Mouse (Mus musculus) lung, postnatal 10 days (tissue): ENCODE measurements around the gene Shisal2a.

ENCODE experiments used
- DNase-seq: peaks from one replicate; pipeline ENCODE4 v3.0.0; 2021

Shisal2a gene

DNA sequence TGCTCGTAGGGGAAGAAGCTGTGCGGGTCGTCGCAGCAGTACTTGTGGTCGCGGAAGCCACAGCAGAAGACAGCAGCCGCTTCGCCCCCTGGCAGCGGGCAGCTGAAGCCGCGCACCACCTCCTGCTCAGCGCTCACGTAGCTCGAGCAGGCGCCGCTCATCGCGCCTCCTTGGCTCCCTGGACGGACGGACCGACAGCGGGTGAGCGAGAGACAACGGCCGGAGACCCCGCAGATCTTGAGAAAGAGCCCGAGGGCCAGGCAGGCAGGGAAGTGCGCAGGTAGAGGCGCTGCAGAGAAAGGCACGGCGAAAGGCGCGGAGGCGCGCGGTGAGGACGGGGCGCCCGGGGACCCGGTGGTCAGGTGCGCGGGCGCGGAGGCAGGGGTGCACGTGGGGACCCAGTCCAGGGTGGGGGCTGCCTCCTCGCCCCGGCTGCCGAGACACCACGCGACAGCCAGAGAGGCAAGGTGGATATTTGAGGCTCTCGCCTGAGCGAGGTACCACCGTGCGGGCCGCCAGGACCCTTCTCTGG, at the start of gene Shisal2a:
Shisal2a (minus strand) TSS at position 167 of the 532 bp plus-strand sequence.
- DNase-seq = no peak

DNA sequence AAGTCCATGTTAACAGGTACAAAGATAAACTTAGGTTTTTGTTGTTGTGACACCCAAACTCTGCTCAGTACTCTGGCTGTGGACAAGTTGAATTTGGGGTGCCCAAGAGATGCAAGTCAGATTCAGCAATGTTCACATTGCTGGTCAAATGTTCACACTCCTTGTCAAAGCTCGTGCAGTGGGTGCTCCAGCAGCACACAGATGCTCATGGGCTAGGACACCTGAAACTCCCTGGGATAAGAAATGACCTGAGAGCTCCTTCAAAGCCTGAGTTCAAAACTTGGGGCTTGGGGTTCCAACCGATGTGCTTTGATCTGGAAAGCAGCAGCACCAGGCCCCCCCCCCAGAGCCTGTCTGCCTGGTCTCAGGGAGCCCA, 48.4 kb upstream of the Shisal2a start:
- no peak for DNase-seq

DNA sequence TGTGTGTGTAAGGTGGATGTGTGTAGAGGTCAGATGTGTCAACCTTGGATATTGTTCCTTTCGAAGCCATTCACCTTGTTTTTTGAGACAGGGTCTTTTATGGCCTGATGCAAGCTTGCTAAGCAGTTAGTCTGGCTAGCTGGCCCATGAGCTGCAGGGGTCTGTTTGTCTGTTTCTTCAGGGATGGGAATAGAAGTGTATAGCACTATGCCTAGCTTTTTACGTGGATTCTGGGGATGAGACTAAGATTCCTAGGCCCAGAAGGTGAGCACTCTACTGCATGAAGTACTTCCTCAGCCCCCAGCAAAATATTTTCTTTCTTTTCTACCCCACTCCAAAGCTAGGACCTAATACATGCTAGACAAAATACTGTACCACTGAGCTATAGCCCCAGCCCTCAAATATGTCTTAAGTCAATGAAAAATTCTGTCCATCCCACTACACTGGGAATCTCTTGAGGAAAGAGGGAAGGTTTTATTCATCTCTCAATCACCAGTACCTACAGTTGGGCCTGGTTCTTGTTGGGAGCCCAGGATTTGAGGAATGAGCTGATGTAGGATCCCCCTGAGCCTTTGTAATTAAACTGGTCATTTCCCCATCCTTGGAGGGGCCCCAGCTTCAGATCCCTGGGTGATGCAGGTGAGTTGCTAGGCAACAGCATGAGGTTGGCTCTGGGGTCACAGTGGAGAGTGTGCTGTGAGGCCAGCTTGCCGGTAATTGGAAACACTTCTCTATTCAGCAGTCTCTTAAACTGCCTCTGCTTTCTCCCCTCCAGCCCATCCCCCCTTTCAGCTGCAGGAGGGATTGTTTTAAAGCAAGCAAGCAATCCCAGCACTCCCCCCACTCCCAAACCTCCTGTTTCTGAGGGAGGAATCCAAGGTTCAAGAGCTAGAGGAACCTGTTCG, 47.8 kb upstream of the Shisal2a start:
- DNase-seq = no peak

DNA sequence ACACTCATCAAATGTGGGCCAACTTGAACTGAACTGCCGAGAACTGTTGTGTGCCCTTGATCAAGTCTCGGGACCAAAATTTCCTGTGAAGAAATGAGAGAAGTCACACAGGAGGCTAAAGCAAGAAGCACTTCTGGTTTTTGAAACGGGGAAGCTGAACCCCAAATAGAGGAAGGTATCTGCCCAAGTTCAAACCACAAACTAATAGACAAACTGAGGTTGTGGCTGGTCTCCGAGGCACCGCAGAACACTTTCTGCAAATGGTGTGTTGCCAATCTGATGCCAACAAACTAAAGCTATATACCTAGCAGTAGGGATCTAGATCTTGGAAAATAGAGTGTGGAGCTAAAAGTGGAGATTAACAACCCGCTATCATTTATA, 45.2 kb upstream of the Shisal2a start:
- no peak for DNase-seq

DNA sequence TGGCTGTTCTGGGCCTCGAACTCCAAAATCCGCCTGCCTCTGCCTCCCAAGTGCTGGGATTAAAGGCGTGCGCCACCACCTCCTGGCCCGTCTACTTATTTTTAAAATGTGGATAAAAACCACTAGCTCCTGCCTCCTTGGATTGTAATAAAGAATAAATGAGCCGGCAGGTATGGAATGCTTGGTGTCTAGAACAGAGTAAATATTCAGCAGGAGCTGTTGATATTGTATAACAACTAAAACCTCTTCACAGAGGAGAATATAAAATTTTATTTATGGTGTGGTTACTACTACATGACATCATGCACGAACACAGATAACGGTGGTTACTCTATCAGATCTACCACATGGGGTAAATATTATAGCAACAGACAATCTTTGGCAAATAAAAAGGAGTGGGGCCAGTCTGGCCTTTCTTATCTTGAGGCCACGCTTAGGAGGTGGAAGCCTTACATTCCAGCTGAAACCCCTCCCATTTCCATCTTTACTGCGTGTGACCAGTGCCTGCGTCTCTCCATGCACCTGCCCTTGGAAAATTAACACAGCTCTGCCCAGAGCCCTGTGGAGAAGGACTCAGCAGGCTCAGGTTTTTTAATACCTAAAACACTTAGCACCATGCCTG, 44.7 kb upstream of the Shisal2a start:
- DNase-seq = no peak

DNA sequence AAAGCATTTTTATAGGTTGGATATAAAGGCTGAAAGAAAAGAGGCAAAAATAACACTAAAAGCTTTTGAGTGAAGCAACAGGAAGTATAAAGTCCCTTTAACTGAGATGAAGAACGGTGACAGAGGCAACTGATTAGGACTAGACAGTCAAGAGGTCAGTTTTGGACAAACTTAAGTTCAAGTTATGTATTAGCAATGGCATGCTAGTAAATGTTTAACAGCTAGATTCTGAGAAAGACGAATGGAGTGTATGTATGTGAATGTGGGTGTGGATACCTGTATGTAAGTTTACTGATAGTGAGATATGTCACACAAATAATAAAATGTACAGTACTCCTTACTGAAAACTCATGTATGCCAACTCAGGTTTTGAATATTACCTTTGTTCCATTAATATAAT, 41.4 kb upstream of the Shisal2a start:
- no peak for DNase-seq

DNA sequence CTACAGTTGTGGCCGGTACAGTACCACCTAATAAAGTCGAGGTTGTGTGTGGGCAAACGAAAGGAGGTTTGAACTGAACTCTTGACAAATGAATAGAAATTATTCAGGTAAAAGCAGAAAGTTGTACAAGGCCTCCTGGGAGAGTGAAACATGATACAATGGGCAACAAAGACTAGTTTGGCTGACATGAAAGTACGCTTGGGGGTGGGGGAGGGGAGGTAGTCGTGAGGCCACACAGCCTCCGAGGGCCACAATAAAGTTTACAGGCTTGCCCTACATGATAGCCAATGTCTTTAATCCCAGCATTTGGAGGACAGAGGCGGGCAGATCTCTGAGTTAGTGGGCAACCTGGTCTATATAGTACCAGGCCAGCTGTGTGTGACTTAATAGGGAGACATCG, 24.5 kb upstream of the Shisal2a start:
- DNase-seq = no peak

DNA sequence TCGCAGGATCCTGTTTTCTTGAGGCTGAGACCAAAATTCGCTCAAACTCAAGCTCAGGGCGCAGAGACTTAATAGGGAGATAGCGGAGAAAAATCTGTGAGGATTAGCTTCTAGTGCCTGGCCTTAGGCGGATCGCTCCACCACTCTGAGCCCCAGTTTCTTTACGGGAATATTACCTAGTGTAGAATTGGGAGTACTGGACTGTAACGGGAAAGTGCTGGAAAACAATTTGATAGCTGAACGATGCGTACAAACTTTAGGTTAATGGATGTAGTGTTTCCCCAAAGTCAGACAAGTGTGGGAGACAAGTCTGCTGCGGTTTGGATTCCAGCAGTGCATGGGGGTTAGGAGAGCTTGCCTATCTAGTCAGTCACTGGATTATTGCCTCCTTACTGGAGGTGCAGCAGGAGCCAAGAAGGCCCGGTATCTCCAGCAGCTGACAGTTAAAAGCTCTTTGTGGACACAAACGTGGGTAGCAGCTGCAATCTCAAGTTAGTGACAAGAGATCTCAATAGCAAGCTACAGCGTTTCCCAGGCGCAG, 23.8 kb upstream of the Shisal2a start, which contains the start of gene Gpx7:
Gpx7 (minus strand) TSS at position 101 of the 541 bp plus-strand sequence.
- peak; percentile 11 for DNase-seq

DNA sequence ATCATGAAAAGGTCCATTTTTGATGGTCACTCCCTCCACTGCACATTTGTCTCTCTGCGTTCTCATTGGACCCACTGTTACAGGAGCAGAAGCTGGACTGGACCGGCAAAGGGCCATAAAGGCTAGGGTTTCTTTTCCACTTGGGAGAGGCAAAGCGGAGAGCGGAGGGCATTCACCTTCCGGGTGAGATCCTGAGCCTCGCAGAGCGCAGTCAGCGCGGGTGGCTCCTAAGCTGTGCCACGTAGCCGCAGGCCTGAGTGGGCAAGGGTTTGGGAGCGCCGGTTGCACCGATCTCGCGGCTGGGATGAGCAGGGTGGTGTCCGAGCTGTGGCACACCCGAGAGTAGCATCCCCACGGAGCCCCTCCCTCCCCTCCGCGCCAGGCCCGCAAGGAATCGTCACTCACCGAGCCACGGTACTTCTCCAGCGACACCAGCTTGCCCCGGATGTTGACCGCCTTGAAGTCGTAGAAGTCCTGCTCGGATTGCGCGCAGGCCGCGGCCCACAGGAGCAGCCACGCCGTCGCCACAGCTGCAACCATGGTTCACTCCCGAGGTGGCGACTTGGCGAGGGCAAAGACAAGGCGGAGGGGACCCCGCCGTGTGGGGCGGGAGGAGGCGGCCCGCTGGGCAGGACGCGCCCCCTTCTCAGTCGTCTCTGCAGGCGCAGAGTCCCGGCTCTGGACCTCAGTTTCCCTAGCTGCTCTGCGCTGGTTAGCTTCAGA, 23.1 kb upstream of the Shisal2a start:
- DNase-seq = peak; percentile 87

DNA sequence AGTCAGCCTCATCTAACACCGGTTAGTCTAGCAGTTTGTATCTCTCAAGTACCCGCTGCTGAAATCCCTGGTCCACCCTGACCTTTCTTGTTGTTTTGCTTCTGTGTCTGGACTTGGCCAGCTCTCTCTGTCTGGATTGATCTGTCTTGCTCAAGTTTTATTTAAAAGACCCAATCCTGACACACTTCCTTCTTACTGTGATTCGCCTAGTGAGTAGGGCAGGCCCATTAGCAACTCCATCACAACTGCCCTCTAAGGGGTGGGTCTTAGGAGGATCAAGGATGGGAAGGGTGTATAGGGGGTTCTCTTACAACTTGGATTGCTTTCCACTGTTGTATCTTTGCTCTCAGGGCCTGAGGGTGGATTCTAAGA, 22.6 kb upstream of the Shisal2a start:
- DNase-seq = peak; percentile 65

DNA sequence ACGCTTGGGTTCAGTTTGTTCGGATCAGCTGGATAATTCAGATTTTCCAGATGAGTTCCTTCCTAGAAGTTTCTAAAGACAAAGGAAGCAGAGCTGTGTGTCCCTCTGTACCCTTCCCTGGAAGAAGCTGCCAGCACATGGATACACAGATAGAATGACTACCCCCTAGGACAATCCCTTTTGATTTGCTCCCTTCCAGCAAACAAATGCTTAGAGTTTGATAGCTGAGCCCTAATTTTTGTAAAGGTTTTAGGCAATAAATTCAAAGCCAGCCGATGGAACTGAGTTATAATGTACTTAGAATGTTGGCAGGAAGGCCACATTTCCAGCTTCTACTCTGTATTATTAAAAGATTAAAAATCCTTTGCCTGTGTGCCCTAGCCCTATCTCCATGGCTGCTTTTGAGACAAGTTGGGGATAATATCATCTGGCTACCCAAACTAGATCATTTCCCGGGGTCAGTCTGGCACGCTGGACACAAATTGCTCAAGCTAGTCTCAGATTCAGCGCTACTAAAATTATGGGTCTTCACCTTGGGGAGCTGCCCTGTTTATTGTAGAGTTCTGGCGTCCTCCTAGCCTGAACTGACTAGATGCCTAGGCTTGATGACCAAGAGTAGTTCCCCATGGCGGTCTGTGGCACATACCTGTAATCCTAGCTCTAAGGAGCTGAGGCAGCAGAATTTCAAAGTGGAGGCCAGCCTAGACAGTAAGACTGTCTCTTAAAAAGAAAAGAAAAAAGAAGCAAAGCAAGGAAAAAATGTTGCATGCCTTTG, 20.9 kb upstream of the Shisal2a start:
- DNase-seq = no peak

DNA sequence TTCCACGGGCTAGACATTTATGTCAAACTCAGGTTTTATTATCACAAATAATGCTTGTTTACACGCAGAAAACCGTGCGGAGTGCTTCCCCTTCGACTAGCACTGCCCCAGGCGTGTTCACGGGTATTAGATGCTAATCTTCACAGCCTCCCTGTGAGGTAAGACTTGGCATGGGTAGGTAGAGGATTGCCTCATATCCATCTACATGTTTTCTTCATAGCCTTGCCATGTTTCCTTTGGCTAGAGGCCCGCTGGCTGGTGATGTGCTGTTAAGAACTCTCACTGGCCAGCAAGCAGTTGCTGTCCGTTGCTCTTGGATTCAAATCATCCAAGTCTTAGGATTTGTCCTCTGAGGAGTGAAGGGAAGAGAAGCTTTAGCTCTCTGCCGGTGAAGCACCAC, 17.2 kb upstream of the Shisal2a start:
- no peak for DNase-seq

DNA sequence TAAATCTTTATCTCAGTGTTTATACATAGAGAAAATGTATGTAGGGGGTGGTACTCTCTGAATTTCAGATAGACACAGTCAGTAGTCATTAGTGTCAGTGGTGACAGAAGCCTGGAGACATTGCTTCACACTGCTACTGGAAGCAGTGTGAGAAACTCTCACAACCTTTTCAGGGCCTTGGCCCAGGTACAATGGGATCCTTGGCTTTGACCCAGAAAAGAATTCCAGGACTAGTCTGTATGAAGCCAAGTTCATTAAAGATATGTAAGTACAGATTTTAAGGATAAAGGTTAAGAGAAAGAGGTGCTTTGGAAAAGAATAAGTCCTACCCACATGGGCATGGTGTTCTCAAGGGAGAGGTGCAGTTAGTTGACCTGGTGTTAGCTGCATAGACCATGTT, 11.1 kb upstream of the Shisal2a start:
- no peak for DNase-seq

DNA sequence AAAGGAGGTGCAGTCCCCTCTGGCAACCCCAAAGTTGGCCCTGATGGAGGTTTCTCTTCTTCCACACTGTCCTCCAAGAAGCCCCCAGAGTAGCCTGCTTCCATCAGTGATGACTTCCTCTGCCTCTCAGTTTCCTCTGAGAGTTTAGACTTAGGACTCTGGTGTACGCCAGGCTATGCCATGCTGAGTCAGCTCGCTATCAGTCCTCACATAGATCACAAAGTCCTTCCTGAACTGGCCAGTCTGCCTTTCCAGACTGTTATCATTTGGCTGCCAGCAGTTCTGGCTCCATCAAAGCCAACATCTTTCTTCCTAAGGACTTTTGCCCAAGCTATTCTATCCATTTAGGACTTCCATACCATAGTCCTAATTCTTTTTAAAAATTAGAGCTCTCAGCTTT, 9.4 kb upstream of the Shisal2a start:
- DNase-seq = no peak

DNA sequence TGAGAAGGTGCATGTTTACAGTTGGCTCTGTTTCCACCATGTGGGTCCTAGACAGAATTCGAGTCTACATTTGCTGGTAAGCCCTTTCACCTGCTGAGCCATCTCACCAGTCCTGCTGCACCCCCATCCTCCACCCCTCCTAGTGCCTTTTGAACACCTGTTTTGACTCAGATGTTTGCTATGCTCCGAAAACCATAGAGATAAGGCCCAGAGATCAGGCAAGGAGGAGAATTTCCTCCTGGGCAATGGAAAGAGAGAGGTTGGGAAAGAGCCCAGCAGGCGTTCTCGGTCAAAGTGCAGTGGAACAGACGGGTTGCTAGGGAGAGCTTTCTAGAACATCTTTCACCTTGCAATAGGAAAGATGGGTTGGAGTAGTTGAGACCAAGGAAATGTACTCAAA, 8.0 kb upstream of the Shisal2a start:
- no peak for DNase-seq

DNA sequence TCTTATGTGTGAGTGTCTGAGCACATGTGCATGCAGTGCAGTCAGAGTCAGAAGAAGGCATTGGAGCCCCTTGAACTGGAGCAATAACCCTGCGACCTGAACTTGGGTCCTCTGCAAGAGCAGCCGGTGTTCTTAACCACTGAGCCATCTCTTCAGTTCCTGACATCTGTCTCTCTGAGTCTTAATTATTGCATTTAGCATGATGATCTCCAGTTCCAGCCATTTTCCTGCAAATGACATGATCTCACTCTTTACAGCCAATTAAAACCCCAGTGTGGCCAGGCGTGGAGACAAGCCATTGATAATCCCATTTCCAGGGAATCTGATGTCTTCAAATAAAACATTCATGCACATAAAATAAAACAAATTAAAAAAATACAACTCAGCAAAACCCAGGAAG, 5.6 kb upstream of the Shisal2a start:
- DNase-seq = no peak

DNA sequence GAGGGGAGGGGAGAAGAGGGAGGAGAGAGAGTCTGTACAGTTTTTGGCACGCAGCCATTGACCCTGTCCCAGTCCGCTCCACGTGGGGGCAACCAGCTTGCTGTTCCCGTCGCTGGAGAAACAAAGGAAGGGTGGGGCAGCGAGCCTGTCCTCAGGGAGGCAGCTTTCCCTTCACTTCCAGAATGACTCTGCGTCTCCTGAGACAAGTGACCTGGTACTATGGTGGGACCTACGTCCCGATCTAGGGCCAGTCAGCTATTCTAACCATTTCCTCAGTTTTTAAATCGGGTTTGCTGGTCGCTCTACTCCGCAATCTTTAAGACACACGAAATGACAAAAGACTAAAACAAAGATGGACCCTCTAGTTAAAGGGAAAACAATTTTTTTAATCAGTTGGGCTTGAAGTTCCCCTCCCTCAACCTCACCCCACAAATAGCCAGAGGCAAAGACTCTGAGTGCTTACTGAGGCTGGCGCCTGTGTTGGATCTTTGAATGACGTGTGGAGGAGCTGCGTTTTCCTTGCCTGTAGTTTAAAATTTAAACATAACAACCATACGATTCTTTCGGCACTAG, 4.6 kb upstream of the Shisal2a start:
- peak; percentile 91 for DNase-seq

DNA sequence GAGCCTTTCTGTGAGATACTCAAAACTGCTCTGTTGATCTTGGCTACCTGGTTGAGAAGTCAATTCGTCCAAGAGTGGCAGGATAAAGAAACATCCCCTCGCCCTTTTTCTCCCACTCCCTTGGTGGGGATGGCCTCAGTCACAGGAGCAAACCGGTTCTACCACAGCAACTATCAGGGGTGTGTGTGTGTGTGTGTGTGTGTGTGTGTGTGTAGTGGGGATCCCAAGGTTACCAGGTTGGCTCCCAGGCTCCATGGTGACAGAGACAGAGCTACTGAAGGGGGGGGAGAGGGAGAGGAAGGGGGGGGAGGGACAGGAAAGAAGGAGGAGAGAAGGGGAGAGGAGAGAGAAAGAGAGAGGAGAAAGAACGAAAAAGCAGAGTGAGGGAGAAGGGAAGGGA, 4.0 kb upstream of the Shisal2a start:
- DNase-seq = no peak

DNA sequence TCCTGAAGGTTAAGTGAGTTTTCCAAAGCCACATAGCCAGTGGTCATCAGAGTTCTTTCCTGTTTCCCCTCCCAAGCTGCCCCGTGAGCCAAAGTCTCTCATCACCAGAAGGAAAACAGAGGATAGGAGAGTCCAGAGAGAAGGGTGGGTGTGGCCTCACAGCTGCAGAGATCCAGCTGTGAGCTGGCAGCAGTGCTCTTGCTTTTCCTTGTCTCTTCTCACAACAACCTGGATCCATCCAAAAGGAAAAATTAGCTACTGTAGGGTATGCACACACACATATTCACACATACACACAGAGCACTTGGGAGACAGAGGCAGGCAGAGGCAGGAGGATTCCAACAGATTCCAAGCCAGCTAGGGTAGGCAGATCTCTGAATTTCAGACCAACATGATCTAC, 2.9 kb upstream of the Shisal2a start:
- DNase-seq = no peak

DNA sequence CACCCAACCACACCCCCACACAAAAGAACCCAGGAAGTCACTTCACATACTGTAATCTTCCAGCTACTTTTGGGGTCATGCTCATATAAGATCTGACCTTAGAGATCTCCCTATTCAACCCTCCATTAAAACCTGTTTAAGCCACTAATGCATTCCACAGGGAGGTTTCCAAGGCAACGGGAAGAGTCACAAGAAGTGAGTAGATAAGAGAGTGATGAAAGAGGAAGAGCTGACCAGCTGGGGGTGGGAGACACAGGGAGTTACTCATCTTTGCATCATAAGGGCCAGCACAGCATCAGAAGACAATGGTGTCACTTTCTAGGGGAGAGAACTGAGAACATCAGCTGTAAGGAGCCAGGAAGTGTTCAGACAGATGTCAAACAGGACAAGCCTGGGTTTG, 3.0 kb downstream of the Shisal2a start:
- DNase-seq = no peak

DNA sequence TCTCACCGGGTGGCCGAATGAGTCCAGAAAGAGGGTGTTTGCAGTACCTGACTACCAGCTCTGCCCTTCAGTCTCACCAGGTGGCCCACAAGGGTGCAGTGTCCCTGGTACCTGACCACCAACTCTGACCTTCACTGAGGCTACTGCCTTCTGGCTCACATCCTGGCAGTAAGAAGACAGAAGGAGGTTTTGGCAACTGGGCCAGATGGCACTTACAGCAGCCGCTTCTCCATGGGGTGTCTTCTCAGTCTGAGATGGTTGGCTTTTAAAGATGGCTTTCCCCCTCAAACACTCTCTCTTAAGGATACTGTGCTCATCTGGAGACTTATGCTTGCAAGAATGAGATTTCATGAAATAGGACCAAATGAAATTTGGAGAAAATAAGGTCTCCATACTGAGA, 3.7 kb downstream of the Shisal2a start:
- no peak for DNase-seq

DNA sequence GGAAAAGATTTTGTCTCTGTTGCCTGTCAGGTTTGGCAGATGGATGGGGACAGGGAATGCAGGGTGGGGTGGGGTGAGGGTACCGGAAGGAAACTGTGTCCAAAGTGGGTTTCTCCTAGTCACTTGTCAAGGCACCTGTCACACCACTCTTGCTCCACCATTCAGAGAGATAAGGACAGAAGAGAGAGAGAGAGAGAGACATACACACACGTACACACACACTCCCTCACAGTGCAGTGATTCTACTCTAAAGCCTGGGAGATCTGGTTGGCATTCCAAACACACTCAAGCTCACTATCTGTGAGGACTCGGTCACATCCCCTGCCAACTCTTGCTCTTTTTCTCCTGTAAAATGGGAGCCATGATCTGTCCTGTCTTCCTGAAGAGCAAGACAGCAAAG, 11.0 kb downstream of the Shisal2a start:
- DNase-seq = no peak
